Mouse (Mus musculus) kidney, embryonic 14.5 days (tissue): ENCODE measurements around the gene Cep19. TPM values are rescaled to one million over a fixed set of nuclear protein-coding genes. Genes with fewer than 3 reads are reported as not detected.

Experiments used
- ATAC-seq: fragments of 200-750 bp; cut with Nextera tagmentation; 2 replicates; pipeline ENCODE4 v1.8.0; 2017; ENCODE audit warnings: moderate number of reproducible peaks, mild to moderate bottlenecking, moderate TSS enrichment, moderate library complexity; ENCODE audit not compliant: low FRiP score, low TSS enrichment
- H3K27ac ChIP-seq: fragments of 300-500 bp; sonication (generic); 2 replicates; pipeline ENCODE4 v1.5.1; 2014; ENCODE audit warnings: low read depth, mild to moderate bottlenecking, low read length, moderate library complexity, mixed read lengths
- H3K27me3 ChIP-seq: fragments of 300-500 bp; sonication (generic); 2 replicates; pipeline ENCODE4 v1.6.1; 2014; ENCODE audit warnings: mild to moderate bottlenecking, low read length; ENCODE audit not compliant: control insufficient read depth, insufficient read depth
- H3K36me3 ChIP-seq: fragments of 300-500 bp; sonication (generic); 2 replicates; pipeline ENCODE4 v1.6.1; 2014; ENCODE audit warnings: low read length, mixed read lengths; ENCODE audit not compliant: control insufficient read depth, insufficient read depth
- H3K4me1 ChIP-seq: fragments of 300-500 bp; sonication (generic); 2 replicates; pipeline ENCODE4 v1.6.1; 2014; ENCODE audit warnings: low read length, mixed read lengths; ENCODE audit not compliant: control insufficient read depth, insufficient read depth
- H3K4me2 ChIP-seq: fragments of 300-500 bp; sonication (generic); replicated peaks from 2 replicates; pipeline ENCODE4 v1.6.1; 2014; ENCODE audit warnings: low read depth, mild to moderate bottlenecking, low read length
- H3K4me3 ChIP-seq: fragments of 300-500 bp; sonication (generic); 2 replicates; pipeline ENCODE4 v1.5.1; 2014; ENCODE audit warnings: mild to moderate bottlenecking, low read length
- H3K9ac ChIP-seq: fragments of 300-500 bp; sonication (generic); 2 replicates; pipeline ENCODE4 v1.6.1; 2014; ENCODE audit warnings: low read depth, mild to moderate bottlenecking, low read length, moderate library complexity
- H3K9me3 ChIP-seq: fragments of 300-500 bp; sonication (generic); 2 replicates; pipeline ENCODE4 v1.6.1; 2016; ENCODE audit warnings: low read length; ENCODE audit not compliant: control insufficient read depth
- WGBS: fragments of 180-500 bp; shearing (Covaris S2); extraction: QIAGEN DNeasy Blood & Tissue Kit; methylation state at CpG from one replicate; pipeline ENCODE4 v1.1.7; 2014; 5-methylcytosine and 5-hydroxymethylcytosine counted together
- polyA plus RNA-seq: library from polyadenylated mRNA; unstranded; fragments of >200 nt; fragmentation: Nextera tagmentation; extraction: Ambion mirVana; gene quantifications from 2 replicates; pipeline ENCODE4 v1.2.1, GENCODE M21; 2014

Cep19 gene
- polyA plus RNA-seq, 1 experiment from 2014 or later, result 43.8 TPM

DNA sequence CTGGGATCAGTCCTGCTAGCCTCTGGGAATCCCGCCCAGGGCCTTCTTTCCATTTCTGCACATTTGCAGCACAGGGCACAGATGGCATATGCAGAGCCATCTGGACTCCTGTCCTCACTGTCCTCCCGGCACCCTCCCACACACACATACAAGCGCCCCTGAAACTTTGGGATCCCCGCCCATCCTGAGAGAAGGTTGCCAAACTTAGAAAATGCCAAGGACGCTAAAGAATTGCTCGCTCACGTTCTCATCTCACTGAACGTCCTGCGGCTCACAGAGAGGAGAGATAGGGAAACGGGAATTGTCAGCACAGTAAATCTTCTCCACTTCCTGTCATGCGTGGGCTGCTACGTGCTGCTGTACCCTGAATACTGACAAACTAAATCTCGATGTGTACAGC, 54.8 kb downstream of the Cep19 start:
- Histone ChIP-seq H3K9me3 (no peaks in the 10 kb centered on the region), H3K27ac (no peak overlapping the region), H3K4me1 (peaks cover 6% of the 10 kb centered on the region; the same call in 1 of the 2 replicates), H3K9ac (no peak overlapping the region), H3K4me3 (no peak overlapping the region), H3K36me3 (no peaks in the 10 kb centered on the region), H3K4me2 (peak overlapping the region; percentile 21; the same call in 1 of the 2 replicates), H3K27me3 (no peaks in the 10 kb centered on the region)
- 29% methylated on average over 13 of the region's 13 CpGs for WGBS
- no peak for ATAC-seq

DNA sequence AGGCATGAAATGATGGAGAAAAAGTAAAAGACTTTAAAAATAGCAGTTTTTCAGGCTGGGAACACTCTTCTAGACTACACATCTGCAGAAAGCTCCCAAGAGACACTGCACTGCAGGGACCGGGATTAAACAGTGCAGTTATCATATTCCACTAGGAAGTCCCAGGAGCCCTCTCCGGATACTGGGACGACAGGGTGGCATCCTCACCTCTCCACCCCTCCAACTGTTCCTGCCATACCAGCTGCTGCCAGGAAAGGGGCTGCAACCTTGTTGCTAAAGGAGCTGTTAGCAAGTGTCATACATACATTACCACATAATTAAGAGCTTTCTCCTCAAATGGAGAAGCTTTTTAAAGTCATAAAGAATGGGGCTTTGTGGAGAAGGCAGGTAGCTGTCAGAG, 57.1 kb downstream of the Cep19 start:
- Histone ChIP-seq H3K27me3 (no peaks in the 10 kb centered on the region), H3K9me3 (no peaks in the 10 kb centered on the region), H3K4me2 (no peak overlapping the region), H3K9ac (no peak overlapping the region), H3K36me3 (no peaks in the 10 kb centered on the region), H3K4me3 (no peak overlapping the region), H3K4me1 (peaks cover 6% of the 10 kb centered on the region; the same call in 1 of the 2 replicates), H3K27ac (no peak overlapping the region)
- WGBS, result 46% methylated on average over 3 of the region's 3 CpGs
- no peak for ATAC-seq

DNA sequence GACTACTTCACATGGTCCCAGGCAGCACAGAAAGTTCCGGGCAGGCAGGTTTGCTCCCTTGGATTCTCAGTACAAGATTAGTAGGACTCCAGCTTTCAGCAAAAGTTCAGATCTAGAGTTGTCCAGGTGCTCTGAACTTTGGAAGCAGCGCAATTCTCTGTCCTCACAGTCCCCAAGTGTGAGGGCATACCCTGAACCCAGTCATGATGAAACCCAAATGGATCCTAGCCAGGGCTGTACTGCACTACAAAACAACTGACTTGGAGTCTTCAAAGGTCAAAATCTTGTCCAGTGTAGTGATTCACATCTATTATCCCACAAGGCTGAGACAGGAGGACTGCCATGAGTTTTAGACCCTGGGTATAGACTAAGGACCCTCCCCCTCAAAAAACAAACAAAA, 57.8 kb downstream of the Cep19 start:
- peaks cover 6% of the 10 kb centered on the region; the same call in 1 of the 2 replicates for H3K4me1 ChIP-seq
- no peak overlapping the region for H3K9ac ChIP-seq
- 93% methylated on average over 2 of the region's 2 CpGs for WGBS
- H3K4me3 ChIP-seq, result no peak overlapping the region
- H3K27ac ChIP-seq, result no peak overlapping the region
- H3K4me2 ChIP-seq, result no peak overlapping the region
- no peaks in the 10 kb centered on the region for H3K9me3 ChIP-seq
- H3K36me3 ChIP-seq, result no peaks in the 10 kb centered on the region
- H3K27me3 ChIP-seq, result no peaks in the 10 kb centered on the region
- no peak for ATAC-seq

Other genes starting within 250 kb of the Cep19 start
- 0.10 TPM in 1 of 2 replicates, not detected in the other for gene Meltf, start 221.0 kb upstream of the Cep19 start, polyA plus RNA-seq
- 0.27 and 0.97 TPM in 2 replicates for gene Pigz, start 165.9 kb upstream of the Cep19 start, polyA plus RNA-seq
- gene 0610012G03Rik, start 151.3 kb upstream of the Cep19 start, polyA plus RNA-seq, result 96.4 and 99.1 TPM in 2 replicates
- gene Ncbp2, start 151.3 kb upstream of the Cep19 start, polyA plus RNA-seq, result 117 and 123 TPM in 2 replicates
- gene Senp5, start 96.5 kb upstream of the Cep19 start, polyA plus RNA-seq, result 10.2 and 11.6 TPM in 2 replicates
- 30.3 and 42.0 TPM in 2 replicates for gene Pak2, start 20.5 kb upstream of the Cep19 start, polyA plus RNA-seq
- gene Pigx, start 60 bp upstream of the Cep19 start, polyA plus RNA-seq, result 147 and 155 TPM in 2 replicates
- 14.4 and 18.7 TPM in 2 replicates for gene Nrros, start 65.8 kb downstream of the Cep19 start, polyA plus RNA-seq
- gene Bex6, start 80.0 kb downstream of the Cep19 start, polyA plus RNA-seq, result not detected in 2 replicates
- 10.8 and 14.5 TPM in 2 replicates for gene Fbxo45, start 147.4 kb downstream of the Cep19 start, polyA plus RNA-seq
- gene Wdr53, start 147.4 kb downstream of the Cep19 start, polyA plus RNA-seq, result 17.7 and 22.4 TPM in 2 replicates
- gene Smco1, start 171.7 kb downstream of the Cep19 start, polyA plus RNA-seq, result not detected in 2 replicates
- gene Rnf168, start 177.7 kb downstream of the Cep19 start, polyA plus RNA-seq, result 25.6 and 32.6 TPM in 2 replicates
- gene Ubxn7, start 232.5 kb downstream of the Cep19 start, polyA plus RNA-seq, result 18.4 and 30.3 TPM in 2 replicates